Mouse (Mus musculus) heart, adult 9 months (tissue): ENCODE measurements at regions not wholly inside any gene's neighbourhood (a gene's known extent, or its start where the extent isn't known, plus 50 kb on each side); places are given as distances from the start of the nearest gene placed in this dataset.

ENCODE experiments used
- DNase-seq, 2 experiments: peaks; one replicate each; pipeline ENCODE4 v3.0.0; 2022; ENCODE audit warnings: low spot score in 2 of 2

DNA sequence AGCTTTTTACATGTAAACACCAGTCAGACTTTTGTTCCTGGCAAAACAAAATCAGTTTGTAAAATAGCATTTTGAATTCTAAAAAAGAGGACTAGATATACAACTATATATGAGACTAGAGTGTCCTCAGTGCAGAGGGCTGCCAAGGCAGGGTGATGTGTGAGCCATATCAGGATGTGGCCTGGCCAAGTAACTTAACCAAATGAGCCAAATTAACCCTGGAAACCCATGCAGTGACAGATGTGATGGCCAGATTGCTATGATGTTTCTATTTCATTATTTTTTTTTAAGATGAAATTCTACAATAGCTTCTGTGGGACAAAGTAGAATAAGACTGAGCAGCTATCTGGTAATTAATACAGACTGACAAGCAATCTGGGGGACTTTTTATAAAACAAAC, 181.8 kb downstream of the Nova1 start:
- DNase-seq, result no peak

DNA sequence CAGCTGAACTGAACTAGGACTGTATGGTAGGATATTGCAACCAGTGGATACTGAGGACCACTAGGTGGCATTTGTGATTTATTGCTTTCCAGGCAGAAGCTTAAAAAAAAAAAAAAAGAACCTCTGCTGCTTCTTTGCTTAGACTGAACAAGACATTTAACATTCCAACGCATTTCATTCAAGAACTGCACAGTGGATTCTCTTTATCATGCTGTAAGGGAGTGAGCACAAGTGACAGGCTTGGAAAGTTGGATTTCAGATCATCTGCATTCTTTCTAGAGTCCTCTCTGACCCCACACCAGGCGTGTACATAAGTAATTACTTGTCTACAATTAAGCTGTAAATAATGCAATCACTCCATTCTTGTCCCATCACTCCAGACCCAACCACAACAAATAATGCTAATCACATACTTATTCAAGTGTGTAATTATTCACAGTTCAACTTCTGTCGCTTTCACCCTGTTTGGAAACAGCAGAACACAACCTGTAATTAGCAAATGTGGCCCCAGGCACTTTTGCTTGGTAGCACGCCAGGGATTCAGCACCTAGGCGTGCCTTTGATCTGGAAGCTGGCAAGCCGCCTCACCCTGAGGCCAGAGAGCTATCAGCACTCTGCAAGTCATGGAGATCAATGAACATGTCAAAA, 183.5 kb downstream of the Nova1 start:
- DNase-seq, result no peak

GRCm38 (mm10) chr12:46634771-46635124, 184.0 kb downstream of the Nova1 start:
- DNase-seq, result no peak

- peak; percentile 8 to 11 for DNase-seq
Observed at GRCm38 (mm10) chr12:46632384-46632783, 186.3 kb downstream of the Nova1 start.

DNA sequence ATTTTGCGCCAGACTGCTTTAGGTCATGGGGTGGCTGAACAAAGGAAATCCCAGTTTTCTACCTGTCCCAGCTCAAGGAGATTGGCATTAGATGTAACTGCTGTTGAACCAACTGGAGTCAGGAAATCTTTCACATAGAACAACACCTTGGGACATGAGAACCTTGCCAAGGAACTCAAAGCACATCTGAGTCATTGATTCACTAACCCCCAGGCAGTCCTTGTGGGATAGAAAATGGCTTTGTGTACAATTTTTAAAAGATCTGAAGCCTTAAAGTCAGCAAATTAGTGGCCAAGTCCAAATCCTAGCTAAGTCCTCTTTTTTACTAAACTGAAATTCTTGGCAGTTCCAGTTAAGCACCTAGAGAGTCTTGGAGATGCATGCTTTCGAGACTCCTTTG, 191.4 kb downstream of the Nova1 start:
- no peak for DNase-seq

GRCm38 (mm10) chr12:46611439-46611838, 207.3 kb downstream of the Nova1 start:
- DNase-seq, result no peak

GRCm38 (mm10) chr12:46609580-46610311, 209.0 kb downstream of the Nova1 start:
- DNase-seq, result peak in 1 of 2 experiments; percentile 1

DNA sequence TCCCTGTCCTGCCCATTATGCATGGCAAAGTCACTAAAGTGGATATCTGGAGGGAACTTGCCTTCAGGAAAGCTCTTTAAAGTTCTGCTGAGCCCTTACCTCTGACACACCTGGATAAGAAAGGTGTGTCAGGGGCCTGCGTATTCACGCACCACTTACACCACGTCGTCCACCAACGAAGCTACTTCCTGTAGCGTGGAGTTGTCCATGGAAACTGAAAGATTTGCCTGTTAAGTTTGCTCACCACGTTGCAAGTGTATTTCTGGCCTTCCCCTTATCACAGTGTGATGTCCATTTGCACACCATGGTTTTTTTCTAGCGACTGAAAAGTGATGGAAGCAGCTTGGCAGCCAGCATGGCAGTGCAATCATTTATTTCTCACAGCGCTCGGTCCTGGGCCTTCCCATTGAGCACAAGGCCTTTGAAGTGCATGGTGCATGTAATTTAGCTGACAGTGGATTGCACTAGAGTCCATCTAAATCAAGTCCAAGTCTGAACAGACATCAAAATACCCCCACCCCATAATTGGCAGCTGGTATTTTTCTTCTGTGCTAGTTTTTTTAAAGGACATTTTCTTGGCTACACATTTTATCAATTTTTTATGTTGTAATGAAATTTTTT, 210.3 kb downstream of the Nova1 start:
- DNase-seq, result no peak

GRCm38 (mm10) chr12:46597200-46597599, 221.5 kb downstream of the Nova1 start:
- no peak for DNase-seq

- no peak for DNase-seq
Observed at GRCm38 (mm10) chr12:46568665-46569064, 250.1 kb downstream of the Nova1 start.

DNA sequence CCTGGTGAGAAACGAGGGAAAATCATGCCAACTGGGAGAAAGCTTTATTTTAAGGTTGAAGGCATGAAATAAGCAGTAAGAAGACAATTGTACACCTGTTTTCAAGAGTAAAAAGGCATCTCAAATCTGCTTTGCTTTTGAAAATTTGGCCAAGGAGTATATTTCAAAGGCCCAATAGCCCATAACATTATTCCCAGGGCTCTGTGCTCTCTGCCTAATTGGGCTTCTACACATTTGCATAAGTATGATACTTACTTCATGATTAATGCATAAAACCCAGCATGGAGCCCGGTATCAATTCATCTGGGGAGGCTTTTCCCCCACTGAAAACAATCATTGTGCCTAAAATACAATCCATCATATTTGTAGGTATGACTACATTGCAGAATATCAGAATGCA, 252.4 kb downstream of the Nova1 start:
- no peak for DNase-seq

- no peak for DNase-seq
Observed at GRCm38 (mm10) chr12:46520942-46521341, 297.8 kb downstream of the Nova1 start.

GRCm38 (mm10) chr12:46507829-46508228, 310.9 kb downstream of the Nova1 start:
- DNase-seq, result peak in 1 of 2 experiments; percentile 1

- DNase-seq, result no peak
Observed at GRCm38 (mm10) chr12:46492465-46492864, 326.3 kb downstream of the Nova1 start.

- no peak for DNase-seq
Observed at GRCm38 (mm10) chr12:46450888-46451287, 367.8 kb downstream of the Nova1 start.

GRCm38 (mm10) chr12:46444644-46445313, 373.9 kb downstream of the Nova1 start:
- no peak for DNase-seq

- DNase-seq, result no peak
Observed at GRCm38 (mm10) chr12:46419591-46419990, 399.1 kb downstream of the Nova1 start.

DNA sequence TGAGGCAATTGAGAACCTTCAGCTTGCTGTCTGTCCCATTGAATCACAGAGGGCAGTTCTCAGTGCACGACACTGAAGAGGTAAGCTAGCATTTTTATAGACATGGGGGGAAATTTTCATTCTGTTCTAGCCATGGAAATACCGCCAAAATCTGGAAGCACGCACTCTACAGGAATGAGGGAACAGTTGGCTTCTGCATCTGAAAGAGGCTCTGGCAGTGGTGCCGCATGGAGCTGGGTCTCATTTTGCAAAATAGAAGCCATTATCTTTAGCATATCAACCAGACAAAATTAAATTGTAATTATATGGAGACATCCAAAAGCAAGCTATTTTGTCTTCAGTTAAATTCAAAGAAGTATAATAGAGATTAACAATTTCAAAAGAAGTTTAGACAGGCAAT, 399.7 kb downstream of the Nova1 start:
- no peak for DNase-seq

- DNase-seq, result no peak
Observed at GRCm38 (mm10) chr12:46416765-46417404, 401.8 kb downstream of the Nova1 start.

DNA sequence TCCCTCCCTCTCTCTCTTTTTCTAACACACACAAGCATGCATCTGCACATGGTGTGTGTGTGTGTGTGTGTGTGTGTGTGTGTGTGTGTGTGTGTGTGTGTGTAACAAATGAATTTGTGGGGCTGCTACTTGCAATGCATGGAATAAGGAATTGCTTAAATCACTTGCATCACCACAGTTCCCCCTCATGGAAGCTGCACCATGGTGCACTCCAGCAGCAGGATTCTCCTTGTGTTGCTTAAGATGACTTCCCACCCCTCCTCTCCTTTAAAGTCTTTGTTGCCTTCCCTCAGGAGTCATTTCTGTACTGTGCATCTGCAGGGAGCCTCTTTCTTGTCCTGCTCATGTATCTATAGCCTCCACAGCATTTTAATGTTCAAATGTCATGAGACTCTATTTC, 402.5 kb downstream of the Nova1 start:
- no peak for DNase-seq

- DNase-seq, result no peak
Observed at GRCm38 (mm10) chr12:46405674-46406073, 413.1 kb downstream of the Nova1 start.

DNA sequence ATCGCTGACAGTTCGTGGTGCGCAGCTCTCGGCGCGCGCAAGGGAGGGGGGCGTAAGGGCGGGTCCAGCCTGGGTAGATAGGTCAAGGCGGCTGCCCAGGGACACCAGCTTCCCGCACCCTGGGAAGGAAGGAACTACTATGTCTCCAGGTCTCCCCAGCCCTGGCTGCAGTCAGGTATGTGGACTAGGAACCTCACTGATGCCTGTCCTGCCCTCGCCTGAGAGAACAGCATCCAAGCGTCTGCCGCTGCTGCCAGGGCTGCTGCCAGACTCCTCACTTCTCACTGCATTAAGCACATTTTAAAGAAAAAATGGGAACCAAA, 419.1 kb downstream of the Nova1 start:
- DNase-seq, result no peak
